Mouse (Mus musculus) CH12.LX (cell line): ENCODE data around the gene Pih1d2.

Experiments
- CTCF ChIP-seq, 2 experiments: IDR thresholded peaks in 1 of 2; conservative IDR thresholded peaks in 1 of 2; 2 replicates each; pipeline ENCODE4 v1.5.1; 2011 to 2012; ENCODE audit warnings: low read depth in 2 of 2, low read length in 2 of 2, improper control_type of control experiment in 1 of 2, inconsistent platforms in 1 of 2, mild to moderate bottlenecking in 1 of 2, moderate library complexity in 1 of 2
- E2F4 ChIP-seq: IDR thresholded peaks from 2 replicates; pipeline ENCODE4 v1.6.1; 2011; ENCODE audit warnings: low read depth, low read length, improper control_type of control experiment; ENCODE audit not compliant: insufficient replicate concordance
- HCFC1 ChIP-seq: IDR thresholded peaks from 2 replicates; pipeline ENCODE4 v1.6.1; 2012; ENCODE audit warnings: low read depth, mild to moderate bottlenecking, inconsistent platforms, low read length, improper control_type of control experiment
- JUND ChIP-seq: conservative IDR thresholded peaks from 2 replicates; pipeline ENCODE4 v1.6.1; 2011; ENCODE audit warnings: low read depth, low read length, improper control_type of control experiment
- MAX ChIP-seq: IDR thresholded peaks from 2 replicates; pipeline ENCODE4 v1.6.1; 2011; ENCODE audit warnings: low read length, improper control_type of control experiment
- MYC ChIP-seq: IDR thresholded peaks from 2 replicates; pipeline ENCODE4 v1.6.1; 2011; ENCODE audit warnings: low read depth, mild to moderate bottlenecking, improper control_type of control experiment, low read length
- POLR2A ChIP-seq: IDR thresholded peaks from 2 replicates; pipeline ENCODE4 v1.6.1; 2011; ENCODE audit warnings: low read depth, mild to moderate bottlenecking, improper control_type of control experiment, low read length
- SIN3A ChIP-seq: IDR thresholded peaks from 2 replicates; pipeline ENCODE4 v1.6.1; 2012; ENCODE audit warnings: low read length, improper control_type of control experiment, inconsistent platforms

- TF ChIP-seq MAX (no peak), POLR2A (no peak), CTCF (conservative IDR thresholded peaks at IDR 0.05 in 1 of 2, IDR thresholded peaks at IDR 0.05 in 1 of 2; ENCODE audit: low read depth in 2 of 2, low read length in 2 of 2) (no peak), E2F4 (no peak), HCFC1 (no peak), SIN3A (no peak), JUND (no peak), MYC (no peak)
Measured at GRCm38 (mm10) chr9:50601536-50601935, 15.6 kb upstream of the Pih1d2 start.
